Mouse (Mus musculus) G1E (cell line): ENCODE data around the gene Rmdn3.

ENCODE experiments used
- CTCF ChIP-seq: IDR thresholded peaks from 2 replicates; pipeline ENCODE4 v1.5.1; 2012; ENCODE audit warnings: low read depth, low read length, inconsistent platforms, mixed read lengths
- GATA1 ChIP-seq: IDR thresholded peaks from 2 replicates; pipeline ENCODE4 v1.6.1; 2012; ENCODE audit warnings: borderline replicate concordance, low read length, inconsistent platforms, mixed read lengths
- TAL1 ChIP-seq: conservative IDR thresholded peaks from 2 replicates; pipeline ENCODE4 v1.6.1; 2012; ENCODE audit warnings: low read depth, low read length, inconsistent platforms, mixed read lengths

GRCm38 (mm10) chr2:119154683-119155082, 2.2 kb downstream of the Rmdn3 start:
- TF ChIP-seq GATA1 (no peak), CTCF (no peak), TAL1 (no peak)
